Comparison of ENCODE assay signal across 12 mouse cellular contexts in the genomic region with DNA sequence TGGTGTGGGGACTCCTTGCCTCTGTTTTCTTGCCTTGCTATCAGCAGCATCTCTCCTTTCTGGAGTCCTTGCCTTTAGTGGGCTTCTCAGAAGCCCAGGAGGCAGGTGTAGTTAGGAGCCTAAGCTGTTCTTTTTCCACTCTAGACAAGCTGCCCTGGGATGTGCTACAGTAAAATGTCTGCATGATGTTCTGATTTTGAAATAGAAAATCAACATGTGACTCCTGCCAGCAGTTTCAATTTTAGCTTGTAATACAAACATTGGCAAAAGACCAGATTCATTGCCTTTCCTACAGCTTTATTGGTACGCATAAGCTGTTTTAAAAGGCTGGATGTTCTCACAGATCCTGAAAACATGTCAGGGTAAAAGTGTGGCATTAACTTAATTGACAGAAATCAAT.
DNase-seq lines count a peak whose midpoint lies in the region; ATAC-seq and TF ChIP-seq lines count a peak whose summit lies in the region.
"Had no signal": no experiment of that assay in that cellular context is flagged by ENCODE, and none has a peak within 500 bp of the region (broad histone marks: within the 10 kb centered on the region; RNA-seq: fewer than 3 reads in every experiment).

No protein-coding gene starts in this region.

- H3K27ac ChIP-seq in intestine, embryonic 16.5 days (ENCODE audit: low read length), result peak overlapping the region; percentile 43; the same call in 1 of the 2 replicates
- no peak overlapping the region for H3K27ac ChIP-seq in intestine, embryonic 15.5 days
- H3K27ac ChIP-seq in lung, embryonic 15.5 days, result no peak overlapping the region
- peak overlapping the region; percentile 82 for H3K27ac ChIP-seq in cortical plate, adult 2 months (ENCODE audit: insufficient read depth, low read length)
- peak overlapping the region; percentile 73; the same call in 1 of the 2 replicates for H3K27ac ChIP-seq in stomach, embryonic 15.5 days
- no peak overlapping the region; the same call in 1 of the 2 replicates for H3K27ac ChIP-seq in midbrain, embryonic 16.5 days (ENCODE audit: low read length)
- H3K27ac ChIP-seq: heart, embryonic 10.5 days had no signal

- no peak overlapping the region for H3K4me3 ChIP-seq in intestine, embryonic 16.5 days (ENCODE audit: low read length)
- no peak overlapping the region for H3K4me3 ChIP-seq in intestine, embryonic 15.5 days (replicated peaks)
- H3K4me3 ChIP-seq in lung, embryonic 15.5 days, result no peak overlapping the region
- no peak overlapping the region for H3K4me3 ChIP-seq in cortical plate, adult 2 months (ENCODE audit: insufficient read depth, low read length)
- no peak overlapping the region for H3K4me3 ChIP-seq in stomach, embryonic 15.5 days (replicated peaks)
- no peak overlapping the region for H3K4me3 ChIP-seq in midbrain, embryonic 16.5 days (ENCODE audit: low read depth, low read length)
- H3K4me3 ChIP-seq: heart, embryonic 10.5 days had no signal

- ATAC-seq in intestine, embryonic 16.5 days, result no peak
- ATAC-seq in intestine, embryonic 15.5 days, result no peak
- peak; percentile 62; the same call in 1 of the 2 replicates for ATAC-seq in lung, embryonic 15.5 days (ENCODE audit: borderline replicate concordance, extremely low read depth, low FRiP score, low TSS enrichment)
- ATAC-seq in stomach, embryonic 15.5 days (ENCODE audit: insufficient read depth, low FRiP score, low read depth), result no peak
- ATAC-seq in midbrain, embryonic 16.5 days, result no peak

- DNase-seq in lung, postnatal 10 days, result no peak
- DNase-seq in adrenal gland, adult 18-20 months (ENCODE audit: low spot score in 2 of 2), result no peak
- DNase-seq: cerebellum, adult 18-20 months; gastrocnemius, postnatal 14 days had no signal

- no peaks in the 10 kb centered on the region for H3K9me3 ChIP-seq in intestine, embryonic 16.5 days (ENCODE audit: control insufficient read depth, low read length)
- no peaks in the 10 kb centered on the region for H3K9me3 ChIP-seq in intestine, embryonic 15.5 days
- H3K9me3 ChIP-seq in lung, embryonic 15.5 days, result no peaks in the 10 kb centered on the region
- no peaks in the 10 kb centered on the region for H3K9me3 ChIP-seq in stomach, embryonic 15.5 days
- 0 out of 2 replicates have a peak, but pooled peaks cover 2% of the 10 kb centered on the region for H3K9me3 ChIP-seq in midbrain, embryonic 16.5 days (replicated peaks; ENCODE audit: control insufficient read depth, low read length, poor library complexity, severe bottlenecking)
- H3K9me3 ChIP-seq: heart, embryonic 10.5 days had no signal

- peaks cover 5% of the 10 kb centered on the region for H3K4me1 ChIP-seq in intestine, embryonic 16.5 days (ENCODE audit: control insufficient read depth, insufficient read depth, low read length)
- peaks cover 3% of the 10 kb centered on the region; the same call in 1 of the 2 replicates for H3K4me1 ChIP-seq in intestine, embryonic 15.5 days (replicated peaks)
- H3K4me1 ChIP-seq in lung, embryonic 15.5 days, result peaks cover 15% of the 10 kb centered on the region
- peaks cover 6% of the 10 kb centered on the region for H3K4me1 ChIP-seq in cortical plate, adult 2 months (ENCODE audit: control insufficient read depth, insufficient read depth, low read length)
- peaks cover 3% of the 10 kb centered on the region; the same call in 1 of the 2 replicates for H3K4me1 ChIP-seq in stomach, embryonic 15.5 days
- H3K4me1 ChIP-seq in midbrain, embryonic 16.5 days (ENCODE audit: control insufficient read depth, insufficient read depth, low read length), result no peaks in the 10 kb centered on the region
- H3K4me1 ChIP-seq: heart, embryonic 10.5 days had no signal

- no peak for TF ChIP-seq POLR2A in cortical plate, adult 2 months (IDR thresholded peaks at IDR 0.05; ENCODE audit: extremely low read depth, insufficient read depth, low read length)

- no peak overlapping the region for H3K4me2 ChIP-seq in intestine, embryonic 16.5 days (ENCODE audit: low read depth, low read length)
- H3K4me2 ChIP-seq in intestine, embryonic 15.5 days (replicated peaks), result no peak overlapping the region
- H3K4me2 ChIP-seq in lung, embryonic 15.5 days, result no peak overlapping the region
- H3K4me2 ChIP-seq in stomach, embryonic 15.5 days, result no peak overlapping the region
- H3K4me2 ChIP-seq in midbrain, embryonic 16.5 days (ENCODE audit: low read length), result no peak overlapping the region
- H3K4me2 ChIP-seq: midbrain, embryonic 11.5 days had no signal

- TF ChIP-seq CTCF in cortical plate, adult 2 months (IDR thresholded peaks at IDR 0.05; ENCODE audit: extremely low read depth, insufficient read depth, low read length), result no peak

- no peaks in the 10 kb centered on the region for H3K36me3 ChIP-seq in intestine, embryonic 16.5 days (ENCODE audit: control insufficient read depth, insufficient read depth, low read length)
- no peaks in the 10 kb centered on the region for H3K36me3 ChIP-seq in intestine, embryonic 15.5 days
- H3K36me3 ChIP-seq in lung, embryonic 15.5 days, result no peaks in the 10 kb centered on the region
- H3K36me3 ChIP-seq in stomach, embryonic 15.5 days, result no peaks in the 10 kb centered on the region
- H3K36me3 ChIP-seq in midbrain, embryonic 16.5 days (ENCODE audit: control insufficient read depth, insufficient read depth, low read length), result no peaks in the 10 kb centered on the region
- H3K36me3 ChIP-seq: heart, embryonic 10.5 days had no signal

- no peak overlapping the region for H3K9ac ChIP-seq in intestine, embryonic 16.5 days (ENCODE audit: low read depth, low read length)
- H3K9ac ChIP-seq in intestine, embryonic 15.5 days, result no peak overlapping the region
- no peak overlapping the region for H3K9ac ChIP-seq in lung, embryonic 15.5 days
- H3K9ac ChIP-seq in stomach, embryonic 15.5 days, result no peak overlapping the region
- no peak overlapping the region for H3K9ac ChIP-seq in midbrain, embryonic 16.5 days (ENCODE audit: low read depth, low read length)

- H3K27me3 ChIP-seq in intestine, embryonic 16.5 days (replicated peaks; ENCODE audit: control insufficient read depth, insufficient read depth, low read length), result no peaks in the 10 kb centered on the region
- H3K27me3 ChIP-seq in intestine, embryonic 15.5 days (replicated peaks), result no peaks in the 10 kb centered on the region
- H3K27me3 ChIP-seq in lung, embryonic 15.5 days, result no peaks in the 10 kb centered on the region
- H3K27me3 ChIP-seq in stomach, embryonic 15.5 days (replicated peaks), result no peaks in the 10 kb centered on the region
- H3K27me3 ChIP-seq in midbrain, embryonic 16.5 days (ENCODE audit: control insufficient read depth, insufficient read depth, low read depth, low read length), result no peaks in the 10 kb centered on the region

- whole genome bisulfite sequencing in intestine, embryonic 16.5 days, result 56% methylated on average over 1 of the region's 1 CpGs
- WGBS in intestine, embryonic 15.5 days, result 55% methylated on average over 1 of the region's 1 CpGs
- 44% methylated on average over 1 of the region's 1 CpGs for WGBS in lung, embryonic 15.5 days
- 43% methylated on average over 1 of the region's 1 CpGs for WGBS in stomach, embryonic 15.5 days
- 74% methylated on average over 1 of the region's 1 CpGs for WGBS in midbrain, embryonic 16.5 days

Comparison
In these comparisons a context has a peak if more than half of its experiments do, and no peak if none do; other contexts are left out.
1. H3K27ac ChIP-seq: peak in intestine, embryonic 16.5 days (single experiment), cortical plate, adult 2 months (single experiment) and stomach, embryonic 15.5 days (single experiment); none in intestine, embryonic 15.5 days (single experiment), lung, embryonic 15.5 days (single experiment) and midbrain, embryonic 16.5 days (single experiment).